Mouse (Mus musculus) liver, adult 2 months (tissue): ENCODE measurements at regions not wholly inside any gene's neighbourhood (a gene's known extent, or its start where the extent isn't known, plus 50 kb on each side); places are given as distances from the start of the nearest gene placed in this dataset.

ENCODE experiments used
- CTCF ChIP-seq: fragments of 200-500 bp; IDR thresholded peaks from 2 replicates; pipeline ENCODE4 v1.5.1; 2011; ENCODE audit warnings: low read depth, low read length, control low read depth
- POLR2A ChIP-seq: fragments of 200-500 bp; IDR thresholded peaks from 2 replicates; pipeline ENCODE4 v1.6.1; 2011; ENCODE audit warnings: low read length, control low read depth; ENCODE audit not compliant: insufficient read depth; ENCODE audit errors: extremely low read depth

GRCm38 (mm10) chr2:142967250-142967649 lies 65.9 kb upstream of the Kif16b start:
- TF ChIP-seq CTCF = peak; percentile 56
- TF ChIP-seq POLR2A = no peak
